Mouse (Mus musculus): Measurements from ENCODE around the gene Olfr126. TPM values are rescaled to one million over a fixed set of nuclear protein-coding genes. Genes with fewer than 3 reads are reported as not detected.

Olfr126 gene
- total and polyA plus RNA-seq, 3 experiments, result not detected

GRCm38 (mm10) chr17:37869676-37870205 is 22.5 kb downstream of the Olfr126 start:
- Histone ChIP-seq H3K27me3 (replicated peaks) (no peaks in the 10 kb centered on the region), H3K9me3 (replicated peaks; ENCODE audit: low read length) (peaks cover 31% of the 10 kb centered on the region), H3K27ac (ENCODE audit: insufficient read depth, low read depth) (no peak overlapping the region), H3K9ac (ENCODE audit: insufficient read depth, low read depth) (no peak overlapping the region), H3K4me3 (replicated peaks in 1 of 3; ENCODE audit: low read depth in 2 of 3, low read length in 2 of 3, poor library complexity in 1 of 3) (no peak overlapping the region), H3K79me2 (replicated peaks; ENCODE audit: control insufficient read depth, extremely low read depth, insufficient read depth, poor library complexity, severe bottlenecking) (no peaks in the 10 kb centered on the region), H3K4me2 (ENCODE audit: insufficient read depth, low read depth, poor library complexity, severe bottlenecking) (no peak overlapping the region), H3K4me1 (ENCODE audit: control insufficient read depth in 1 of 2, insufficient read depth in 2 of 2) (no peaks in the 10 kb centered on the region), H3K36me3 (replicated peaks in 1 of 2; ENCODE audit: control insufficient read depth in 1 of 2, insufficient read depth in 1 of 2, low read length in 1 of 2) (no peaks in the 10 kb centered on the region)
- dilution Hi-C loops (cut with MboI; ENCODE audit: extremely low pct_ligation_motif_present, extremely low pct_unique_long_range_greater_than_20kb, low sequenced_read_pairs) (no loop called here), in situ Hi-C loops (cut with MboI; ENCODE audit: low pct_ligation_motif_present, low pct_unique_long_range_greater_than_20kb, low sequenced_read_pairs) (no loop called here)
- no peak for DNase-seq (ENCODE audit: extremely low read depth)
- no peak for TF ChIP-seq RCOR1 (conservative IDR thresholded peaks at IDR 0.05; ENCODE audit: low read depth, low read length)
- no peak for TF ChIP-seq NRF1 (IDR thresholded peaks at IDR 0.05; ENCODE audit: low read depth, low read length)
- no peak for TF ChIP-seq JUND (conservative IDR thresholded peaks at IDR 0.05; ENCODE audit: low read depth, low read length)
- no peak for TF ChIP-seq CHD1 (IDR thresholded peaks at IDR 0.05; ENCODE audit: low read depth, low read length)
- no peak for TF ChIP-seq ZKSCAN1 (IDR thresholded peaks at IDR 0.05; ENCODE audit: borderline replicate concordance, low read depth, low read length)

- Histone ChIP-seq H3K27ac (ENCODE audit: insufficient read depth, low read depth) (no peak overlapping the region), H3K4me1 (ENCODE audit: control insufficient read depth in 1 of 2, insufficient read depth in 2 of 2) (no peaks in the 10 kb centered on the region), H3K4me3 (replicated peaks in 1 of 3; ENCODE audit: low read depth in 2 of 3, low read length in 2 of 3, poor library complexity in 1 of 3) (no peak overlapping the region), H3K36me3 (replicated peaks in 1 of 2; ENCODE audit: control insufficient read depth in 1 of 2, insufficient read depth in 1 of 2, low read length in 1 of 2) (no peaks in the 10 kb centered on the region), H3K9ac (ENCODE audit: insufficient read depth, low read depth) (no peak overlapping the region), H3K27me3 (replicated peaks) (no peaks in the 10 kb centered on the region), H3K9me3 (replicated peaks; ENCODE audit: low read length) (peaks cover 20% of the 10 kb centered on the region), H3K79me2 (replicated peaks; ENCODE audit: control insufficient read depth, extremely low read depth, insufficient read depth, poor library complexity, severe bottlenecking) (no peaks in the 10 kb centered on the region), H3K4me2 (ENCODE audit: insufficient read depth, low read depth, poor library complexity, severe bottlenecking) (no peak overlapping the region)
- in situ Hi-C loops (cut with MboI; ENCODE audit: low pct_ligation_motif_present, low pct_unique_long_range_greater_than_20kb, low sequenced_read_pairs) (no loop called here), dilution Hi-C loops (cut with MboI; ENCODE audit: extremely low pct_ligation_motif_present, extremely low pct_unique_long_range_greater_than_20kb, low sequenced_read_pairs) (no loop called here)
- no peak for DNase-seq (ENCODE audit: extremely low read depth)
- no peak for TF ChIP-seq JUND (conservative IDR thresholded peaks at IDR 0.05; ENCODE audit: low read depth, low read length)
- no peak for TF ChIP-seq KAT2A (IDR thresholded peaks at IDR 0.05; ENCODE audit: insufficient replicate concordance, low read length)
- no peak for TF ChIP-seq RCOR1 (conservative IDR thresholded peaks at IDR 0.05; ENCODE audit: low read depth, low read length)
Observed at GRCm38 (mm10) chr17:37873830-37874229, 26.5 kb downstream of the Olfr126 start.

GRCm38 (mm10) chr17:37900137-37900536 is 52.9 kb downstream of the Olfr126 start, which contains the start of gene Olfr127:
TSS of gene Olfr127 (plus strand) at chr17:37900437.
- Histone ChIP-seq H3K36me3 (replicated peaks in 1 of 2; ENCODE audit: control insufficient read depth in 1 of 2, insufficient read depth in 1 of 2, low read length in 1 of 2) (no peaks in the 10 kb centered on the region), H3K27ac (ENCODE audit: insufficient read depth, low read depth) (no peak within 1 kb of the TSS), H3K27me3 (replicated peaks) (no peaks in the 10 kb centered on the region), H3K4me2 (ENCODE audit: insufficient read depth, low read depth, poor library complexity, severe bottlenecking) (no peak within 1 kb of the TSS), H3K9ac (ENCODE audit: insufficient read depth, low read depth) (no peak within 1 kb of the TSS), H3K4me1 (ENCODE audit: control insufficient read depth in 1 of 2, insufficient read depth in 2 of 2) (no peaks in the 10 kb centered on the region), H3K79me2 (replicated peaks; ENCODE audit: control insufficient read depth, extremely low read depth, insufficient read depth, poor library complexity, severe bottlenecking) (no peaks in the 10 kb centered on the region), H3K4me3 (replicated peaks in 1 of 3; ENCODE audit: low read depth in 2 of 3, low read length in 2 of 3, poor library complexity in 1 of 3) (no peak within 1 kb of the TSS), H3K9me3 (replicated peaks; ENCODE audit: low read length) (peaks cover 4% of the 10 kb centered on the region)
- DNase-seq (ENCODE audit: extremely low read depth), result no peak
- TF ChIP-seq MYC (IDR thresholded peaks at IDR 0.05; ENCODE audit: low read depth, low read length) (no peak), ZKSCAN1 (IDR thresholded peaks at IDR 0.05; ENCODE audit: borderline replicate concordance, low read depth, low read length) (no peak), CHD2 (IDR thresholded peaks at IDR 0.05; ENCODE audit: low read length) (no peak), MEF2A (IDR thresholded peaks at IDR 0.05; ENCODE audit: borderline replicate concordance, low read depth, low read length) (no peak), E2F4 (IDR thresholded peaks at IDR 0.05; ENCODE audit: insufficient replicate concordance, low read depth, low read length) (no peak), TBP (conservative IDR thresholded peaks at IDR 0.05; ENCODE audit: low read depth, low read length) (no peak), ZNF384 (IDR thresholded peaks at IDR 0.05; ENCODE audit: low read depth, low read length) (no peak), TCF12 (IDR thresholded peaks at IDR 0.05; ENCODE audit: low read depth, low read length) (no peak), USF1 (IDR thresholded peaks at IDR 0.05; ENCODE audit: low read depth, low read length) (no peak), PAX5 (IDR thresholded peaks at IDR 0.05; ENCODE audit: low read length) (no peak), POLR2AphosphoS2 (IDR thresholded peaks at IDR 0.05; ENCODE audit: low read depth, low read length) (no peak), JUND (conservative IDR thresholded peaks at IDR 0.05; ENCODE audit: low read depth, low read length) (no peak), RCOR1 (conservative IDR thresholded peaks at IDR 0.05; ENCODE audit: low read depth, low read length) (no peak), RAD21 (IDR thresholded peaks at IDR 0.05; ENCODE audit: low read depth, low read length) (no peak), HCFC1 (IDR thresholded peaks at IDR 0.05; ENCODE audit: low read depth, low read length) (no peak), MAZ (IDR thresholded peaks at IDR 0.05; ENCODE audit: low read depth, low read length) (no peak), KAT2A (IDR thresholded peaks at IDR 0.05; ENCODE audit: insufficient replicate concordance, low read length) (no peak), SIN3A (IDR thresholded peaks at IDR 0.05; ENCODE audit: low read length) (no peak), SMC3 (IDR thresholded peaks at IDR 0.05; ENCODE audit: low read depth, low read length) (no peak)
- in situ Hi-C loops (cut with MboI; ENCODE audit: low pct_ligation_motif_present, low pct_unique_long_range_greater_than_20kb, low sequenced_read_pairs), result no loop called here
- dilution Hi-C loops (cut with MboI; ENCODE audit: extremely low pct_ligation_motif_present, extremely low pct_unique_long_range_greater_than_20kb, low sequenced_read_pairs), result no loop called here
